Mouse (Mus musculus) heart, embryonic 15.5 days (tissue): ENCODE data around the gene Gm10190. TPM values are rescaled to one million over a fixed set of nuclear protein-coding genes. Genes with fewer than 3 reads are reported as not detected.
"Not testable (repeated sequence)": the region's sequence is repeated elsewhere in the genome, so short reads cannot be mapped to it uniquely, and the experiment has no call there.

Source experiments
- ATAC-seq: fragments of 200-750 bp; cut with Nextera tagmentation; replicated peaks from 2 replicates; pipeline ENCODE4 v1.8.0; 2017; ENCODE audit warnings: low read depth, moderate TSS enrichment; ENCODE audit not compliant: insufficient number of reproducible peaks, insufficient read depth, low FRiP score
- H3K27ac ChIP-seq: fragments of 300-500 bp; sonication (generic); 2 replicates; pipeline ENCODE4 v1.5.1; 2015; ENCODE audit warnings: mild to moderate bottlenecking, inconsistent platforms
- H3K27me3 ChIP-seq: fragments of 300-500 bp; sonication (generic); 2 replicates; pipeline ENCODE4 v1.6.1; 2015; ENCODE audit warnings: inconsistent platforms
- H3K36me3 ChIP-seq: fragments of 300-500 bp; sonication (generic); 2 replicates; pipeline ENCODE4 v1.6.1; 2015; ENCODE audit warnings: mild to moderate bottlenecking, inconsistent platforms
- H3K4me1 ChIP-seq: fragments of 300-500 bp; sonication (generic); replicated peaks from 2 replicates; pipeline ENCODE4 v1.6.1; 2015; ENCODE audit warnings: inconsistent platforms
- H3K4me2 ChIP-seq: fragments of 300-500 bp; sonication (generic); 2 replicates; pipeline ENCODE4 v1.6.1; 2015; ENCODE audit warnings: inconsistent platforms, mild to moderate bottlenecking, moderate library complexity
- H3K4me3 ChIP-seq: fragments of 300-500 bp; sonication (generic); 2 replicates; pipeline ENCODE4 v1.5.1; 2015; ENCODE audit warnings: mild to moderate bottlenecking, inconsistent platforms
- H3K9ac ChIP-seq: fragments of 300-500 bp; sonication (generic); 2 replicates; pipeline ENCODE4 v1.6.1; 2015; ENCODE audit warnings: mild to moderate bottlenecking, inconsistent platforms
- H3K9me3 ChIP-seq: fragments of 300-500 bp; sonication (generic); replicated peaks from 2 replicates; pipeline ENCODE4 v1.6.1; 2016; ENCODE audit warnings: inconsistent platforms
- WGBS: fragments of 180-500 bp; shearing (Covaris S2); methylation state at CpG from one replicate; pipeline ENCODE4 v1.1.7; 2015; ENCODE audit warnings: mixed read lengths; 5-methylcytosine and 5-hydroxymethylcytosine counted together
- polyA plus RNA-seq: library from polyadenylated mRNA; unstranded; fragments of >200 nt; fragmentation: Nextera tagmentation; extraction: Ambion mirVana; gene quantifications from 2 replicates; pipeline ENCODE4 v1.2.1, GENCODE M21; 2015

Gm10190 gene
- 0.96 and 1.3 TPM in 2 replicates for polyA plus RNA-seq

GRCm38 (mm10) chr17:80372989-80373725 is at the start of gene Gm10190:
Gene Gm10190 (minus strand): TSS chr17:80373541.
- H3K4me1 ChIP-seq: peaks cover 10% of the 10 kb centered on the region
- peak; percentile 97 for ATAC-seq

GRCm38 (mm10) chr17:80420998-80421397 is 47.7 kb upstream of the Gm10190 start:
- no peaks in the 10 kb centered on the region for H3K4me1 ChIP-seq
- H3K4me3 ChIP-seq: no peak overlapping the region
- 91% methylated on average over 1 of the region's 1 CpGs for WGBS
- ATAC-seq: no peak
- peaks cover 49% of the 10 kb centered on the region for H3K36me3 ChIP-seq
- no peak overlapping the region for H3K4me2 ChIP-seq
- no peaks in the 10 kb centered on the region for H3K27me3 ChIP-seq
- no peak overlapping the region for H3K27ac ChIP-seq
- no peak overlapping the region for H3K9ac ChIP-seq
- no peaks in the 10 kb centered on the region for H3K9me3 ChIP-seq

More at GRCm38 (mm10) chr17:80372989-80373725, at the start of gene Gm10190:
- peak within 1 kb of the TSS; percentile 53 for H3K4me3 ChIP-seq
- no peaks in the 10 kb centered on the region for H3K27me3 ChIP-seq
- no peaks in the 10 kb centered on the region for H3K9me3 ChIP-seq
- peak within 1 kb of the TSS; percentile 57 for H3K27ac ChIP-seq
- H3K4me2 ChIP-seq: peak within 1 kb of the TSS; percentile 89
- H3K36me3 ChIP-seq: no peaks in the 10 kb centered on the region
- 3% methylated on average over 101 of the region's 102 CpGs for WGBS
- peak within 1 kb of the TSS; percentile 77 for H3K9ac ChIP-seq

DNA sequence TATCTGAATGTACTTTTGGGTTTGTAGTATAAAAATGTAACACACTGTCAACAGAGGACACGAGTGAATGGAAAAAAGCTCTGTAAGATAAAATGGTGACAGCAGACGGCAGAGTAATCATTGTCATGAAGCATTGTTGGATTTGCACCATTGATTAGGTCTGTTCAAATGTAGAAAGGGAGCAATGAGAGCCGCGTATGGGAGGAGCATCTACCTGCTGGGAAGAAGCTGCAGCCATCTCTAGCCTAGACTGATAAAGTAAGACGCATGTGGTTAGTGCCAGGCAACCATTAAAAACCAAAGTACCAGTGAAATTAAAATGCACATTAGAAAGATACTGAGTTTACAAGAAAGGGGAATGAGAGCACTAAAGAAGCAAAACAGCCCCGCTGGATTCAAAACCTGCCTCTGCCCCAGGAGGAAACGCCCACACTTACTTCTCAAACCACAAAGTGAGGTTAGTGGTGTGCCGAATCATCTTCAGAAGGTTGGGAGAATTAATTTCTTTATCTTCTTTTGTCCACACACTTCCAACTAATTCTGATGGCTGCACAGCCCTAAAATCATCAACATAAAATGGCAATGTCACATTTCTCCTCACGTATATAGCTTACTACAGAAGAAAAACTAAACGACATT is 45.4 kb upstream of the Gm10190 start:
- Histone ChIP-seq H3K4me3 (no peak overlapping the region), H3K4me1 (no peaks in the 10 kb centered on the region), H3K9me3 (no peaks in the 10 kb centered on the region), H3K27me3 (no peaks in the 10 kb centered on the region), H3K36me3 (peaks cover 58% of the 10 kb centered on the region), H3K4me2 (no peak overlapping the region), H3K9ac (no peak overlapping the region), H3K27ac (no peak overlapping the region)
- ATAC-seq: no peak
- WGBS: 86% methylated on average over 10 of the region's 10 CpGs

DNA sequence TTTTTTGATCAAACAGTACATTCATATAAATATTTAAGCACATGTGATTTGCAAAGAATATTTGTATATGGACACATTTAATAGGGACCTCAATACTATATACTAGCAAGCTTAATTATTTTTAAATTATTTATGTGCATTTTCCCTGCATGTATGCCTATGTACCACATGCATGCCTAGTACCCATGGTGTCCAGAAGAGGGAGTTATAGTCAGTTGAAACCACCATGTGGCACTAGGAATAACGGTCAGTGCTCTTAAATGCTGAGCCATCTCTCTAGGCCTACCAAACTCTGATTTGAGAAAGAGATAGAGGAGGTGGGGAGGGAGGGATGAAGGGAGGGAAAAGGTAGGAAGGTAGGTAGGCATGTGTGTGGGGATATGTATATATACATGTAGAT is 37.8 kb upstream of the Gm10190 start:
- no peak overlapping the region for H3K27ac ChIP-seq
- H3K9ac ChIP-seq: no peak overlapping the region
- no peaks in the 10 kb centered on the region for H3K4me1 ChIP-seq
- ATAC-seq: no peak
- no peaks in the 10 kb centered on the region for H3K27me3 ChIP-seq
- no peak overlapping the region for H3K4me3 ChIP-seq
- no peak overlapping the region for H3K4me2 ChIP-seq
- H3K9me3 ChIP-seq: no peaks in the 10 kb centered on the region
- 59% methylated on average over 1 of the region's 1 CpGs for WGBS
- peaks cover 62% of the 10 kb centered on the region for H3K36me3 ChIP-seq

DNA sequence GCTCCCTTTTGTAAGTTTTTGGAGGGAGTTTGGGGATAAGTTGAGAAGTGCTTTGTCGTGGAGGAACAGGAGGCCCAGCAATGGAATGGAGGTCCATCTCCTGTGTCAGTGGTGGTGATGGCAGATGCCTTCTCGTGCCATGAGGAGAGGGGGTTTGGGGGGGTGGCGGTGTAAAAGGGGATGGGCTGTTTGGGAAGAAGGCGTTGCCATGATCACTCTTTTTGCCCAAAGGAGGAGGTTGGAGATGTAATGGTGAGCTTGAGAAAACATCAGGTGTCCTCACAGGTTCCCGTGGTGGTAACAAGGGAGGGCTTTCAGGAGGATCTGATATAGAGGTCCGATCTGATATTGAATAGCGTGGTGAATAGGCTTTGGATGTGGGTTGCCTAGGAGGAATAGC is 24.9 kb upstream of the Gm10190 start:
- WGBS: 89% methylated on average over 7 of the region's 7 CpGs
- H3K9ac ChIP-seq: no peak overlapping the region
- H3K4me1 ChIP-seq: no peaks in the 10 kb centered on the region
- H3K4me3 ChIP-seq: no peak overlapping the region
- ATAC-seq: no peak
- H3K27ac ChIP-seq: no peak overlapping the region
- H3K36me3 ChIP-seq: peaks cover 24% of the 10 kb centered on the region
- H3K9me3 ChIP-seq: no peaks in the 10 kb centered on the region
- no peaks in the 10 kb centered on the region for H3K27me3 ChIP-seq
- no peak overlapping the region for H3K4me2 ChIP-seq

- 10% methylated on average over 17 of the region's 17 CpGs for WGBS
- H3K27ac ChIP-seq: no peak overlapping the region
- peak; percentile 81 for ATAC-seq
- H3K27me3 ChIP-seq: no peaks in the 10 kb centered on the region
- peak overlapping the region; percentile 52 for H3K4me3 ChIP-seq
- H3K4me1 ChIP-seq: no peaks in the 10 kb centered on the region
- peak overlapping the region; percentile 72 for H3K4me2 ChIP-seq
- no peaks in the 10 kb centered on the region; the same call in 1 of the 2 replicates for H3K36me3 ChIP-seq
- H3K9me3 ChIP-seq: no peaks in the 10 kb centered on the region
- H3K9ac ChIP-seq: peak overlapping the region; percentile 26
Observed at GRCm38 (mm10) chr17:80391423-80392403, 18.4 kb upstream of the Gm10190 start.

DNA sequence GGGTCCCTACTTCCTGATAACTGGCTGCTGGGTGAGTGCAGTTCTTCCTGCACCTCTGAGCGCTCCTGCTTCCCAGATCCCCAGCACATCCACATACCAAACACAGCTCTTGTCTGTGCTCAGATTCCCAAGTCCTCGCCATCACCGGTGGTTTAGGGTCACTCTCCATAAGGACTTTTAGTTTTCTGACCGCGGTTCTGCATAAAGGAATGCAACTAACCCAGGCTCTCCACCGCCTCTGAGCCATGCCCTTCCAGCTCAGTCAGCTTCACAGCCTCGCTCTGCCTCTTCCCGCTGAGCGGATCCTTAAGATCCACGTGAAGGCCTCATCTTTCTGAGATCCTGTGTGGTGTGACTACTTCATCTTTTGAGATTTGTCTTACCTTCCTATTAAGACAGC is 16.7 kb upstream of the Gm10190 start:
- 58% methylated on average over 10 of the region's 10 CpGs for whole genome bisulfite sequencing
- Histone ChIP-seq H3K9me3 (no peaks in the 10 kb centered on the region), H3K36me3 (no peaks in the 10 kb centered on the region), H3K4me1 (no peaks in the 10 kb centered on the region), H3K27ac (no peak overlapping the region), H3K4me3 (no peak overlapping the region), H3K9ac (no peak overlapping the region), H3K27me3 (no peaks in the 10 kb centered on the region), H3K4me2 (no peak overlapping the region)
- ATAC-seq: no peak

GRCm38 (mm10) chr17:80385671-80386070 is 12.3 kb upstream of the Gm10190 start:
- Histone ChIP-seq H3K36me3 (no peaks in the 10 kb centered on the region), H3K4me1 (no peaks in the 10 kb centered on the region), H3K9me3 (no peaks in the 10 kb centered on the region), H3K27ac (no peak overlapping the region), H3K4me3 (no peak overlapping the region), H3K4me2 (no peak overlapping the region), H3K27me3 (no peaks in the 10 kb centered on the region), H3K9ac (no peak overlapping the region)
- ATAC-seq: no peak
- WGBS: 44% methylated on average over 1 of the region's 1 CpGs

GRCm38 (mm10) chr17:80378386-80378785 is 5.0 kb upstream of the Gm10190 start:
- H3K27ac ChIP-seq, H3K4me3 ChIP-seq, H3K36me3 ChIP-seq, H3K9me3 ChIP-seq, H3K27me3 ChIP-seq, H3K4me1 ChIP-seq, ATAC-seq, H3K9ac ChIP-seq, H3K4me2 ChIP-seq: not testable (repeated sequence)

DNA sequence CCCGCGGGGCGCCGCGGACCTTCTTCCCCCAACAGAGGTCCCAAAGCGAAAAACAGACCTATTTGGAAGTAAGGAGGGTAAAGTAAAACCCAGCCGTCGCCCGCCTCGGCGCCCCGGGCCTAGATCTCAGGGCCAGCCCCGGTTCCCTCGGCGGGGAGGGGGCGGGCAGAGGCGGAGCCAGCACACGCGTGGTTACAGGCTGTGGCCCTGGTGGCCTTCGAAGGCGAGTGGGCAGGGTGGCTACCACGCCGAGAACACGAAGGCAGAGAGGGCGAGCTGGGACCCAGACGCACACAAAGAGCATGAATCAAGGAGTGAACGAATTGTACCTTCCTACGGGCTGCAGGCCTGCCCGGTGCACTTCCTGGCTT is 370 bp upstream of the Gm10190 start:
- ATAC-seq: peak; percentile 41
- Histone ChIP-seq H3K4me1 (peaks cover 10% of the 10 kb centered on the region), H3K9ac (peak overlapping the region; percentile 77), H3K4me3 (peak overlapping the region; percentile 53), H3K9me3 (no peaks in the 10 kb centered on the region), H3K27ac (0 out of 2 replicates have a peak overlapping the region, but pooled peaks have one; percentile 57), H3K36me3 (no peaks in the 10 kb centered on the region), H3K4me2 (peak overlapping the region; percentile 89), H3K27me3 (no peaks in the 10 kb centered on the region)
- 23% methylated on average over 29 of the region's 29 CpGs for WGBS

DNA sequence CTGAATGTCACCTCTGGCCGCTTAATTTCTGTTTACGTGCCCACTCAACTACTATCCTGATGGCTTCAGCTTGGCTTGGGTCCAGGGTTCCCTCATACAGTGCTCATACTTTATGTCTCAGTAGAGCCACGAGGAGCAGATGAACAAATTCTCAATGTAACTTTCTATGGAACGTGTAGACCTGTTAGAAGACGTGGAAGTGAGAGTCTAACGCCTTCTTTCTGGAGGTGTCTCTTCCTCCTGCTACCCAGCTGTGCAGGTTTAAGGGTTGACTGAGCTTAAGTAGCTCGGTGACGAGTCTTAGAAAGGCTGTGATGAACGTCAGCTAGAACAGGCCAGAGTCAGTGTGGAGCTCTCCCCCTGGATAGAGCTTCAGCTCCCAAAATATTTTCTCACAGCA is 4.7 kb downstream of the Gm10190 start:
- H3K36me3 ChIP-seq: no peaks in the 10 kb centered on the region
- WGBS: 74% methylated on average over 9 of the region's 9 CpGs
- ATAC-seq: no peak
- peaks cover 7% of the 10 kb centered on the region for H3K4me1 ChIP-seq
- no peak overlapping the region for H3K4me3 ChIP-seq
- no peaks in the 10 kb centered on the region for H3K27me3 ChIP-seq
- H3K9me3 ChIP-seq: no peaks in the 10 kb centered on the region
- no peak overlapping the region for H3K27ac ChIP-seq
- no peak overlapping the region for H3K9ac ChIP-seq
- no peak overlapping the region for H3K4me2 ChIP-seq
